Mouse (Mus musculus) urinary bladder, postnatal 4 days (tissue): ENCODE data around the gene Apom.

Source experiments
- DNase-seq, 2 experiments: peaks; one replicate each; pipeline ENCODE4 v3.0.0; 2021 to 2022; ENCODE audit warnings: low spot score in 2 of 2

The Apom gene

GRCm38 (mm10) chr17:35158850-35159593 is 27.2 kb upstream of the Apom start:
- no peak for DNase-seq

GRCm38 (mm10) chr17:35157661-35158175 is 25.9 kb upstream of the Apom start:
- DNase-seq, result no peak

- DNase-seq, result no peak
Observed at GRCm38 (mm10) chr17:35157254-35157653, 25.4 kb upstream of the Apom start.

GRCm38 (mm10) chr17:35156461-35157200 is 24.8 kb upstream of the Apom start:
- no peak for DNase-seq

- DNase-seq, result no peak
Observed at GRCm38 (mm10) chr17:35155451-35155850, 23.6 kb upstream of the Apom start.

- DNase-seq, result no peak
Observed at GRCm38 (mm10) chr17:35154616-35155015, 22.8 kb upstream of the Apom start.

- DNase-seq, result no peak
Observed at GRCm38 (mm10) chr17:35153931-35154330, 22.1 kb upstream of the Apom start.

GRCm38 (mm10) chr17:35153077-35153476 is 21.2 kb upstream of the Apom start:
- no peak for DNase-seq

- no peak for DNase-seq
Observed at GRCm38 (mm10) chr17:35152121-35152520, 20.3 kb upstream of the Apom start.

- no peak for DNase-seq
Observed at GRCm38 (mm10) chr17:35147922-35148639, 16.2 kb upstream of the Apom start.

- no peak for DNase-seq
Observed at GRCm38 (mm10) chr17:35147348-35147747, 15.5 kb upstream of the Apom start.

GRCm38 (mm10) chr17:35146139-35146538 is 14.3 kb upstream of the Apom start:
- DNase-seq, result no peak

- peak in 1 of 2 experiments; percentile 56 for DNase-seq
Observed at GRCm38 (mm10) chr17:35141971-35142370, 10.1 kb upstream of the Apom start.

- no peak for DNase-seq
Observed at GRCm38 (mm10) chr17:35140490-35140996, 8.7 kb upstream of the Apom start.

GRCm38 (mm10) chr17:35139269-35139668 is 7.4 kb upstream of the Apom start:
- DNase-seq, result no peak

GRCm38 (mm10) chr17:35135591-35136320 is 3.9 kb upstream of the Apom start:
- DNase-seq, result no peak

- peak; percentile 92 to 94 for DNase-seq
Observed at GRCm38 (mm10) chr17:35134801-35135590, 3.1 kb upstream of the Apom start, which contains the start of gene Bag6. Gene Bag6, plus strand, starts transcription at chr17:35135178.

GRCm38 (mm10) chr17:35133517-35133916 is 1.7 kb upstream of the Apom start:
- DNase-seq, result no peak

GRCm38 (mm10) chr17:35132174-35132560 is 317 bp upstream of the Apom start:
- no peak for DNase-seq

GRCm38 (mm10) chr17:35131038-35131437 is 812 bp downstream of the Apom start:
- no peak for DNase-seq
